Mouse (Mus musculus) WW6 (cell line): ENCODE results near the gene Pxylp1.
"Not testable (repeated sequence)": the region's sequence is repeated elsewhere in the genome, so short reads cannot be mapped to it uniquely, and the experiment has no call there.

Experiments used
- DNase-seq: peaks from one replicate; pipeline ENCODE4 v3.0.0-alpha.2; 2013; ENCODE audit warnings: low read depth, low spot score

Pxylp1 gene

DNA sequence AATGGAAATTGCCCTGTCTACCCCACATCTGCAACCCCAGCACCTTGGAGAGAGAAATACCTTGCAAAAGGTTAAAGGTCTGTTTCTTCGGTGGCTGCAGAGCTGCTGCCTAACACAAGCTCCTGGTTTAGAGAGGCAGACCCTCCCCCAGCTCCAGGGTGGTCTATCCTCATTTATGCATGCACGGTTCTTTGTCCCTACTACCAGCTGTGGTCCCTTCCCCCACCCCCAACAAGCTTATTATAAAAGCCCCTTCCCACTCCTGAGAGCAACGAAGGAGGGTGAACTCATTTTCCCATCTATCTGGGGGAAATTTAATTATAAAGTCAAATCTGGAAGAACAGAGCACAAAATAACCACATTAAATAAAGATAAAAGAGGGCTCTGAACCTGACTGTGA, at the start of gene Pxylp1:
TSS of gene Pxylp1 (minus strand) at position 124 of the 400 bp plus-strand sequence.
- no peak for DNase-seq

DNA sequence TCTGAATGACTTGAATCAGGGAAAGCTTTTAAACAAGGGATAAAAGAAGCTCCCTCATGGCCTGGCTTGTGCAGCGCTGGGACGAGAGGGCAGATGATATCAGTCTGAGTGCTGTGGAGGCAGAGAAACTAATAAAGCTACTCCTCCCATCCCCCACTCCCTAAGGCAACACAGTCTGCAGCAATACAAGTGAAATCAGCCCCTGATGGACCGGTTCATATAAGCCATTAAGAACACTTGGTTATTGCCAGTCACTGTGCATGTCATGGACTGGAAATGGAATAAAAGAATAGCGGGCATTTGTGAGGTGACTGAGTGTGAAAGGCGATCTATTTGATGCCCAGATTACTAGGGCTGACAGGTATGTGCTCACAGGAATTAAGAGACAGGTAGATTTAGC, 46.4 kb upstream of the Pxylp1 start:
- no peak for DNase-seq

DNA sequence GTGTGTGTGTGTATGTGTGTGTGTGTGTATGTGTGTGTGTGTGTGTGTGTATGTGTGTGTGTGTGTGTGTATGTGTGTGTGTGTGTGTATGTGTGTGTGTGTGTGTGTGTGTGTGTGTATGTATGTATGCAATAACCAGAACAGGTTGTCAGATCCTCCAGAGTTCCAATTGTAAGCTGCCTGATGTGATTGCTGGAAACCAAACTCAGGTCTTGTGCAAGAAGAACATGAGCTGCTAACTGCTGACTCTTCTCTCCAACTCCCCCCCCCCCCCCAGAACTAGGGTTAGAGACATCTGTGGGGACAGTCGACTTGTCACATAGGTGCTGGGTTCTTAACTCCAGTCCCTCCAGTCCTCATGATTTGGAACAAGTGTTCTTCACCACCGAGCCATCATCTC, 44.0 kb upstream of the Pxylp1 start:
- not testable (repeated sequence) for DNase-seq

DNA sequence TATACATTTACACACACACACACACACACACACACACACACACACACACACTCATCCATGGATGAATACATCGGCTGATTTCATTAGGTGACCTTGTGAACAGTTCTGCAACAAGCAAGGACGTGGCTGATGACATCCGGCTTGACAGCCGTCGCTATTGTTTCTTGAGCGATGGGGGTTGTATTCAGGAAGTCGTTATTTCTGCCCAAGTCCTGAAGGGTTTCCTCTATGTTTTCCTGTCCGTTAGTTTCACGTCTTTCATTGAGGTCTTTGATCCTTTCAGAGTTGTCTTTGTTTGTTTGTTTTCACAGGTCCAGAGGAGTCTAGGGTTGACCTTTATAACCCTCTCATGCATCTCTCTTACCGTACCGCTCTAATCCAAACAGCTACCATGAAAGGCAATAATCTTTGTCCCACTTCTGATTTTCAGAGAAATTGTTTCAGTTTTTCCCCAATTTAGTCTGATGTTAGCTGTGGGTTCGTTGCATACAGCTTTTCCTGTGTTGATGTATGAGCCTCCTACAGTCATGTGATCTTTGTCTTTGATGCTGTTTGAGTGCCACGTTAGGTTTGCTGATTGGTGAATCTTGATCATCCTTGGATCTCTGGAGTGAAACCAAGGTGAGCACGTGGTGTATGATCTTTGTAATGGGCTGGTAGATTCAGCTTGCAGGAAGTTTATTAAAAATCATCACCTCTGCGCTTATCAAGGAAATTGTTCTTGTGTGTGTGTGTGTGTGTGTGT, 43.3 kb upstream of the Pxylp1 start:
- DNase-seq = no peak

DNA sequence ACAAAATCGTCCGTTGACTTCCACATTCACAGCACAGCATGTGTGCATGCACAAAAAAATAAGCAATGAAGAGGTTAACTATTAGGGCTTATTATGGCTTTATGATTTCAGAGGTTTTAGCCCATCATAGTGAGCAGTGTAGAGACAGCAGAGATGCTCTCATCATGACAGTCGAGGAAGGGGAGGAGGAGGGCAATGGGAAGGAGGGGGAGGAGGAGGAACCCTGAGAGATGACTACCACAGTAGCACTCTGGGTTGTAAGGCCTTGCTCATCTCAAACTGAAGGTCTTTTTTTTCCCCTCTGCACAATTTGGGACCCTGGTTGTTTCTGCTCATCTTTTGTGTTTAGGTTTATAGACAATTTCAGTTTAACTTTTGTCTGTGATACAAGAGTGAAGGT, 42.3 kb upstream of the Pxylp1 start:
- DNase-seq = no peak

DNA sequence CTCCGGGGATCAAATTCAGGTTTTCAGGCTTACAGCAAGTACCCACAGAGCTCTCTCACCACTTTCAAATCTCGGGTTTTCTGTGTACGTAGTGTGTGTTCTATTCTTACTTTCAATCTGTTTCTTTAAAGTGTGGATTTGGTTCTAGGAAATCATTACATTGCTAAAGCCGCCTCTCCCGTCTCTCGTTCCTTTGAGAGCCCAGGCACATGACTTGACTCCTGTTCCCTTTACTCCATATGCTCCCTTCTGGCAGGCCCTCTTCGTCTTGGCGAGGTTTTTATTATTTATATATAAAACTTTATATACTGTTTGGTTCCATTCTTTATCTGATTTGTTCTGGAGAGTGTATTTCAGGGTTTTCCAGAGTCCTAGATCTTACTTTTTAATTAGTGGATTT, 40.3 kb upstream of the Pxylp1 start:
- no peak for DNase-seq

DNA sequence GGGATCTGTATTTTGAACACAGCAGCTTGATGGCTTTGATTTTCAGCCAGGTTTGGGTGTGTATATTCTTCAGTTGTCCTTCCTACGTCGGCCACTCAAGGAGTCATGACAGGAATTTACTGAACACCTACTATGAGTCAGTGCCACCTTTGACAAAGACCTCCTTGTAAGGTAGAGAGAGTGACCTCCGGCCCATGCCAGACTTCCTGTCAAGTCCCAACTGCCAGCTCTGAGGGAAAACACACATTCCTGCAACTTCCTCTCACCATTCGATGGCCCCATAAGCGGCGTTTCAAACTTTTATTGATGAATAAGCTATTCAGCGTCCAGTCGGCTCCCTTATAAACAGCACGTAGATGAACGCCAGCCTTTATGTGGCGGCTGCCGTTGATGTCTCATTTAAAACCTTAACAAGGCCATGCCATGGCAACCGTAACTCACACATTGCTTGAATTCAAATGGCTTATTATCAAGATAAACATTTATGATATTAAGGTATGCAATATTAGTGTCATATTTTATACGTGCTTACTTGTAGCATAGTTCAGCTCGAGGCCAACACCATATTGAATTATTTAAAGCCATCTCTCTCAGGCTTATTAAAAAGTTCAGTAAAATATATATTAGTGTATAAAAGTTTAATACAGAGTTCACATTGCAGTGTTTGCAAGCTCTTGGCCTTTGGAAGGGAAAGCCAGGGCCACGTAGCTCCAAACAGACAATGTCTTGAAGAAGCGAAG, 31.3 kb upstream of the Pxylp1 start:
- DNase-seq = no peak

DNA sequence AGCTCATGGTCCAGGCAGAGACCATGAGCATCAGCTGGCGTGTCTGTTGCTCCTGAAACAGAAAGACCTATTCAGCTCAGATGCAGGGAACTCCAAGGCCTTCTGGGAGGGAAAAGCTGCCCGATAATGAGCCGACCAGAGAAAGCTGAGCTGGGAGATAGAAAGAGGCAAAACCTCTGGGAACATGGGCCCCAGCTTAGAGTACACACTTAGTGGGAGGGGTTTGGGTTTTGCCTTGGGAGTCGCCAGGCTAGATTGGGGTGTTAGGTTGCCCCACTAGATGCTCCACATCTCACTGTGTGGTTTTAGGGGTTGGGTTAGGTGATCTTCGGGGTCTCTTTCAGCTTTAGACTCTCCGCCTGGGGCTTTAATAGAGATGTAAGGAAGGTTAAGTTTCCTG, 30.6 kb upstream of the Pxylp1 start:
- DNase-seq = no peak

DNA sequence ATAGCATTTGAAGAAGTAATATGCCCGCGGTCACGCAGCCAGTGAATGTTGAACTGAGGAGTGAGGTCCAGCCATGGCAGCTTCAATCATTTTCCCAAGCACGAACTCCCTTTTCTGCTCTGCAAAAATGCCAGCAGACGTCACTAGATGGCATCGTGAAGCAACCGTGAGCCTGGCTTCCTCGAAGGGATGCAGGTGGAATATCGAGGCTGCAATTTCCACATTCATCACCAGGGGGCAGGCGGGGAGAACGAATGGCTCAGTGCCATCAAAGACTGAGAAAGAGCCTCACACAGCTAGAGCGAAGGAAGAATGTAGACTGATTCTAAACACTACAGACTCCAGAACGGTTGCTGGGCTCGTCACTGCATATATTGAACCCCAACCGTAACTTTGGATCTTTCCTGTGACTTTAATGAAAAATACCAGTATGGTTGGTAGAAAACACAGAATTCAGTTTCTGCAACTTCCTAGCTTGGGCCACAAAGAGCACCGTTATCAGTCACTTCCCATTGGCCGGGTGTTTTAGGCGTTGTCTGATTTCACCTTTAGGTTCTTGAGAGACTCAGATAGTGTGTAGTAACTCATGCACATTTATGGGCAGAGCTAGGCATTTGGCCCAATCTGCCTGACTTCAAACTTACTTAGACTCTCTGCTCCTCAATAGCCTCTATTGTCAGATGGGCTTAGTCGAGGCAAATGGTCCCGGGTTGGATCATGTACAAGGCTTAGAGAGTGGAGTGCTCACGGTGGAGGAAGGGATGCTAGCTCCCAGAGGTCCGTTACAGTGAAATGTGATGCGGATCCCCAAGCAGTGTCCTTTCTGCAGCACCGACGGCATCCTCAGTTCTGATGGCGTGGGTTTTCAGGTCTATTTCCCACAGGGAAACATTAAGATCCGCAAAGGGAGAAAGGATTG, 24.4 kb upstream of the Pxylp1 start:
- peak; percentile 79 for DNase-seq

DNA sequence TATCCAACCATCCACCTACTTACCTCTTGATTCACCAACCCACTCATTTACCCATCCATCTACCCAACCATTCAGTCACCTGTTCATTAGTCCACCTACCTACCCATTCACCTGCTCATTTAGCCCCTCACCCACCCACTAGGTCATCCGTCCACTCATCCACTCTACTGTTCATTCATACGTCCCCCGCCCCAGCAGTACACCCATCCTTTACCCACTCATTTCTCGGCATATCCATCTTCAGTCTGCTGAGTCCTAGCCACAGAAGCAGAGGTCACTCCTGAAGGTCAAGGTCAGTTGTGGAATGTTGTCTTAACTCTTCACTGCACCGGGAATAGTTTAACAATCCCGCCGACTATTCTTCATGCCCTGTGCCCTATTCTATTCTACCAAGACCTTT, 23.6 kb upstream of the Pxylp1 start:
- DNase-seq = no peak

DNA sequence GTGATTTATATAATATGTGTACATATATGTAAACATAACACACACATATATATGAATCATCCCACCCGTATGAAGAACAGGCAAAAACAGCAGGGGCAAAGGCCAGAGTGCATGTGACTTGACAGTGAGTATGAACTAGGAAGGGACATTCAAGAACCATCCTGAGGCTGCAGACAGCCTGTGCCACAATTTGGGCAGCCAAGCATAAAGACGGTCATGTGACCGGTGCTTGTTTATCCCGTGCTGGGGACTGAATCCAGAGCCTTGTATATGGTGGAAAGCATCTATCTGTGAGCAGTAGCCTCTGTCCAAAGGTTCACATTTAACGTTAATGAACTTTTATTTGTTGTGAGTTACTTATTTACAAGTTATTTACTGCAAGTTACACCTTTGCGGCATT, 22.4 kb upstream of the Pxylp1 start:
- DNase-seq = no peak

DNA sequence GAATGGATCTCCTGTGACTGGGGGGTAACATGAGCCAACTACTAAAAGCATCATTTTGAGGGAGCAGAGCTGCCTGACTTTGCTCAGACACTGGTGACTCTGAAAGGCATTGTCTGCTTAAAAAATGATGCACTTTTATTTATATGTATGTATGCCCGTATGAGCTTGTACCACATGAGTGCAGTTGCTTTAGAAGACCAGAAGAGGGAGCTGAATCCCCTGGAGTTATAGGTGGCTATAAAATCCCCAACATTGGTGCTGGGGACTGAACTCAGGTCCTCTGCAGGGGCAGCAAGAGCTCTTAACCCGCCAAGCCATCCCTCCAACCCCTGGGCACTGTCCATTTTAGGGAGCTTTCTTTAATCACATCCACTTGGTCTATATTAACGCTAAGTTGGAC, 21.5 kb upstream of the Pxylp1 start:
- DNase-seq = no peak

DNA sequence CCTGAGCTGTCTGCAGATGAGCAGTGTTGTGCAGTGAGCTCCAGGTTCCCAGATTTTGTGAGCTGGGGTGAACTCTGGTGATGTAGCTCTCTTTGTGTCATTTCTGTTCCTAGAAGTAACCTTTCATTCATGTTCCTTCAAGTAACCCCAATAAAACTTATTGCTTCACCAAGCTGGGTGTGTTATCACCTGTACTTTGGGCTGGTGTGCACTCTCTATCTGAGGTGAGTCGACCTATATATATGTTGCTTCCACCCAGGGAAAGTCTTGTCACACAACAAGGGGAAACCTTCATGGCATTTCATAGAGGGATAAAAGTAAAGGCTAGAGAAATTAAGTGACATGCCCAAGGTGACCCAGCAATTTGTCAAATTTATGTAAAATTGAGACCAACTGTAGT, 17.0 kb upstream of the Pxylp1 start:
- DNase-seq = no peak

DNA sequence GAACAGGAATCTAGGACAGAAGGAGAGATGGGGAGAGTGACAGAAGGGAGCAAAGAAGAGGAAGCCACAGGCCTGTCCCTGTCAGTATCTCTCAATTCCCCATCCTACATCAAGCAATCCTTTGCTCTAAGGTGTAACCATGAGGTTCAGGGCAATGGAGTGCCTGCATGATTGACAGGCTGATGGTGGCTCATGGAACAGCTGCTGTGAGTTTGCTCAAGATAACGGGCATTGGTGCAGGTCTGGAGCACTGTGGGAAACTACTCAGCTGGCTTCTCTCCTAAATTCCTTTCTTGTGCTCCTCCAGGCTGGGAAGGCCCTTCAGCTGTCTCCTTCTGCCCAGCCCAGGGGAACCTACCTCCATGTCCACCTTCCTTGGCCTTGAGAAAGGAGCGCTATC, 16.3 kb upstream of the Pxylp1 start:
- DNase-seq = no peak

DNA sequence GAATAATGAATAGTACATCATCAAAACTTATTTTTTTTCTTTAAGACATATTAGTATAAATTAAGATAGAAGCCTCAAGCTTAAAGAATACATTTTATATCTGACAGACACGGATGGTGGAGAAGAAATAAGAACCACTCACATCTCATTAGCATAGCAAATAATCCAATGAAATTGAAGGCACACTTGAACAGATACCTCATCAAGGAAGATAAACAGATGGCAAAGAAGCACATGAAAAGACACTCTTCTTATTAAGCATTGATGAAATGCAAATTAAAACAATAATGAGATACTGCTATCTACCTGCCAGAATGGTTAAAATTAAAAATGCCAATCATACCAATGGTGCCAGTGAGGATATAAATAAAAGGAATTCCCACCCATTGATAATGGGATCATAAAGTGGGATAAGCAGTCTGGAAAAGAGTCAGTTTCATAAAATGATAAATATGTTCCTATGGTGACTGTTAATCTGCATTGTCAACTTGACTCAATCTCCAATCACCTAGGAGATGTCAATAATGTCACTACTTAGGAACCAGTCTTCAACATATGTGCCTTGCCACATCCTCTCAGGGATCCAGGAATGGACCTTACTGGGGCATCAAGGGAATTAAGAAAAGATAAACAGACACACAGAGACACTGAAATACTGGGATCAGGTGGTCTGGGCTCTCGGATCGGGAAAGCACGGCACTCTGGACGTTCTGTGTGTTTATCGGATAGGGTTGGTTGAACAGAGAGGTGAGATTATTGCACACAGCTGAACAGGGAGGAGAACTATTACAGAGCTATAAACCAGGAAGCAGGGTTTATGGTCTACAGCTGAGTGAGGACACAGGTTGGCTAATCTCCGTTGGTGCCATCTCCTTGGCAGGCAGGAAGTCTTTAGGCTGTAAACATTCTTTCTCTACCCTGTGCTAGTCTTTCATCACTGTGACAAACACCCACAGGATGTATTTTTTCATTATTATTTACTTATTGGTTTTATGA, 12.2 kb upstream of the Pxylp1 start:
- DNase-seq = no peak

DNA sequence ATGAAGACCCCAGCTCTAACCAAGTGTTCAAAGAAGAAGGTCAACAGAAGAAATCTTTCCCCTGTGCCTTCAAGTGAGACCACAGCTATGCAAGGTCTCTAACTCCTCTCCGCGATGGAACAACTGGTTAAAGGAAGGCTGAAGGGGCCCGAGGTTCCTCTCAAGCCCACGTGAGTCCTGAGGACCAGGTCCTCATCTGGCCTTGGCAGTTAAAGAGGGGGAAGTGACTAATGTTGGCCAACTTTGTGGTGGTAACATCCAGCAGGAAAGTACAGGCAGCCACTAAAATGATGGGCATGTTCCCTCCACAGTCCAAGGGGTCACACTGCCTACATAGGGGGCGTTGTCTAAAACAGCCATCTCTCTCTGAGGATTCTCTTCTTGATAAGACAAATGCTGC, 7.2 kb upstream of the Pxylp1 start:
- no peak for DNase-seq

DNA sequence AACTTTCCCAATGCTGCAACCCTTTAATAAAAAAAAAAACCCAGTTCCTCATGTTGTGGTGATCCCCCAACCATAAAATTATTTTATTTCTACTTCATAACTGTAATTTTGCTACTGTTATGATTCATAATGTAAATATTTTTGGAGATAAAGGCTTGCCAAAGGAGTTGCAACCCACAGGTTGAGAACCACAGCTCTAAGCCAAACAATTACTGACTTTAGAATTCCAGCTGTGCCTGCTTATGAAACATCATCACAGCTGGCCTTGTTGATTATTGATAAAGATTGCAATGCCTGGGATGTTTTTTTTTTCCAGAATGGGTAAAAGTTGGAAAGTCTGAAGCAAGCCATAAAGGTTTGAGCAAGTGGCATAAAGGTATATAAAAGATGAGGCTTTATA, 6.5 kb upstream of the Pxylp1 start:
- no peak for DNase-seq

DNA sequence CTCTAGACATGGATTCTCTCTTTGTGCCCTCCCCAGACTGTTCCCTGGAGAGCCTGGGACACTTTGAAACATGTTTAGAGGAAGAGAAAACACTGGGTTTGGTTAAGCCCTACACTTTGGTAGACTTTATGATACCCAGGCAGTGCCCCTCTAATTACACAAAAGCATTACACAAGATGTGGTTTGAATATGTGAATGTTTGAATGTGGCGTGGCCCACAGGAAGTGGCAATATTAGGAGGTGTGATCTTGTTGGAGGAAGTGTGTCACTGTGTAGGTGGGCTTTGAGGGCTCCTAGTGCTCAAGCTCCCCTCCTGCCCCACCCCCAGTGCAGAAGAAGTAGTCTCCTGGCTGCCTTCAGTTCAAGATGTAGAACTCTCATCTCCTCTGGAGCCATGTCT, 4.2 kb upstream of the Pxylp1 start:
- DNase-seq = no peak

DNA sequence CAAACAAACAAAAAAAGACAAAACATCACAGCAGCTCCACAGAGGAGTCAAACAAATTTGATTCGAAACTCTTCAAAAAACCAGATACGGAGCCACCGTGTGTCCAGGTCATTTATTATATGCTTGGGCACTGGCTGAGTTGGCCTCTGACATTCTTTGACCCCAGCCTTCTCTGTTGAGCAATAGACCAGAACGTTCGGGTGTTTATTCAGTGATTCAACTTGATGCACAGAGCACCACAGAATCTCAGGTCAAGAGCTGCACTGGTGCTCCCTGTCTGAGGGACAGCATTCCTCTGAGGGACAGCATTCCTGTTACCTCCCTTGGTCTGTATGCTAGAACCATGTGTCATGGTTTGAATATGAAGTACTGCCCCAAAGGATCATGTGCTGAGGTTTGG, 1.1 kb upstream of the Pxylp1 start:
- no peak for DNase-seq

DNA sequence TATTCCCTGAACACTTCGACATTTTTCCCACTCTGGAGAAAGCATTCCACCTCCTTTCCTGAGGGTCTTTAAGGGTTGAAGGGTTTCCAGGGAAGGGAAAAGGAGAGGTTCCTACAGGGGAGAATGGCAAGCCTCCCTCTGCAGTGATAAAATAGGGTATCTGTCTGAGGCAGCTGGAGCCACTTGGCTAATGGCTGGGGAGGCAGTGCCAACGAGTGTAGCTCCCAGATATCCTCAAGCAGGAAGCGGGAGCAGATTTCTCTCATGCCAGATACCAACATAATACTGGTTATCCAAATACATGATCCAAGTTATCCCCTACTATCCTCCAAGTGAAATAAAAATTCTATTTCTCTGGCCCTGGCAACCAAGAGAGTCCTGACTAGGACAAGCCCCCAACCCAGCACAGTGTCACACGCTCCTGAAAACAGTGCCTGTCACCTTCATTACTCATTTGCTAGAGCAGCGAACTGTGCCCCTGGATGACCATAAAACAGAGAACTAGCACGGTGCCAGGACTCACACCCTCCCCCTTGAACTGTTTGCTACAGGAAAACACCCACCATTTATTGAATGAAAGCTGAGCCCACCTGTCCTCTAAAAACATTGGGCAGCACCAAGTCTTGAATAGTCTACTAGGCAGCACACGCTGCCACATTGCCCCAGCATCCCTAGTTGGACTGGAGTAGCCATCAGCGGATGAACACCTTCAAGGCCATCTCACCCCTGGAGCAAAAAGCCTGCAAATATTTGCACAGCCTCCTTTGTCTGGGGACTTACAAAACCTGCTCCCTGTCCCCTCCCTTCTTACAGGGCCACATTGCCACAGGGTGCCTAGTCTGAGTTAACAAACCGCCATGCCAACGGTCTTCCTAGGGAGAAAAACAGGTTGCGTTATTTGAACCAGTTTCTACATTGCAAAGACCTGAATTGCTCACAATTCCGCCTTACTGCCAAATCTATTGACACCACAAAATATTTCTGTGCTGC, 833 bp downstream of the Pxylp1 start:
- DNase-seq = no peak
